Mouse (Mus musculus) limb, embryonic 14.5 days (tissue): Measurements from ENCODE around the gene Snrpa. TPM values are rescaled to one million over a fixed set of nuclear protein-coding genes. Genes with fewer than 3 reads are reported as not detected.

ENCODE experiments used
- ATAC-seq: fragments of 200-750 bp; cut with Nextera tagmentation; 2 replicates; pipeline ENCODE4 v1.8.0; 2017; ENCODE audit warnings: low read depth, moderate number of reproducible peaks, moderate TSS enrichment; ENCODE audit not compliant: low FRiP score
- DNase-seq: peaks from one replicate; pipeline ENCODE4 v3.0.0-alpha.2; 2015; ENCODE audit warnings: low spot score
- H3K27ac ChIP-seq: fragments of 300-500 bp; sonication (generic); replicated peaks from 2 replicates; pipeline ENCODE4 v1.5.1; 2014; ENCODE audit warnings: low read depth, mild to moderate bottlenecking, low read length, moderate library complexity, mixed read lengths
- H3K27me3 ChIP-seq: fragments of 300-500 bp; sonication (generic); 2 replicates; pipeline ENCODE4 v1.6.1; 2014; ENCODE audit warnings: low read length, mixed read lengths; ENCODE audit not compliant: control insufficient read depth, insufficient read depth
- H3K36me3 ChIP-seq: fragments of 300-500 bp; sonication (generic); 2 replicates; pipeline ENCODE4 v1.6.1; 2014; ENCODE audit warnings: mild to moderate bottlenecking, low read length, moderate library complexity, mixed read lengths; ENCODE audit not compliant: control insufficient read depth, insufficient read depth
- H3K4me1 ChIP-seq: fragments of 300-500 bp; sonication (generic); 2 replicates; pipeline ENCODE4 v1.6.1; 2014; ENCODE audit warnings: antibody characterized with exemption, low read length, mixed read lengths; ENCODE audit not compliant: control insufficient read depth, insufficient read depth
- H3K4me2 ChIP-seq: fragments of 300-500 bp; sonication (generic); replicated peaks from 2 replicates; pipeline ENCODE4 v1.6.1; 2014; ENCODE audit warnings: low read depth, mild to moderate bottlenecking, low read length, moderate library complexity; ENCODE audit not compliant: severe bottlenecking
- H3K4me3 ChIP-seq: fragments of 300-500 bp; sonication (generic); replicated peaks from 2 replicates; pipeline ENCODE4 v1.5.1; 2014; ENCODE audit warnings: low read length
- H3K9ac ChIP-seq: fragments of 300-500 bp; sonication (generic); 2 replicates; pipeline ENCODE4 v1.6.1; 2014; ENCODE audit warnings: mild to moderate bottlenecking, low read depth, low read length, moderate library complexity; ENCODE audit not compliant: severe bottlenecking
- H3K9me3 ChIP-seq: fragments of 300-500 bp; sonication (generic); 2 replicates; pipeline ENCODE4 v1.6.1; 2016; ENCODE audit warnings: low read length; ENCODE audit not compliant: control insufficient read depth
- POLR2A ChIP-seq: fragments of 200-500 bp; IDR thresholded peaks from 2 replicates; pipeline ENCODE4 v1.8.0; 2012; ENCODE audit warnings: inconsistent platforms, mild to moderate bottlenecking, moderate library complexity, borderline replicate concordance; ENCODE audit not compliant: insufficient read depth, insufficient read length; ENCODE audit errors: extremely low read depth
- WGBS: fragments of 180-500 bp; shearing (Covaris S2); extraction: QIAGEN DNeasy Blood & Tissue Kit; methylation state at CpG from one replicate; pipeline ENCODE4 v1.1.7; 2014; 5-methylcytosine and 5-hydroxymethylcytosine counted together
- polyA plus RNA-seq, 2 experiments: library from polyadenylated mRNA; depleted of rRNA in 1 of 2; stranded (reverse) in 1 of 2; unstranded in 1 of 2; fragments of >200 nt; fragmentation: Nextera tagmentation in 1 of 2; extraction: Ambion mirVana in 1 of 2; gene quantifications; 2 replicates each; pipeline versions ENCODE4 v1.2.1 to v1.2.3; 2012 to 2014

Snrpa gene
- polyA plus RNA-seq, 2 experiments, result 250 to 386 TPM

GRCm38 (mm10) chr7:27222538-27222937 lies 26.5 kb upstream of the Snrpa start:
- Histone ChIP-seq H3K36me3 (peaks cover 25% of the 10 kb centered on the region), H3K27ac (no peak overlapping the region), H3K27me3 (no peaks in the 10 kb centered on the region), H3K4me3 (no peak overlapping the region), H3K4me2 (no peak overlapping the region), H3K9ac (no peak overlapping the region), H3K9me3 (no peaks in the 10 kb centered on the region), H3K4me1 (peaks cover 29% of the 10 kb centered on the region)
- no peak for DNase-seq
- TF ChIP-seq POLR2A, result no peak
- 73% methylated on average over 1 of the region's 1 CpGs for WGBS
- ATAC-seq, result no peak

DNA sequence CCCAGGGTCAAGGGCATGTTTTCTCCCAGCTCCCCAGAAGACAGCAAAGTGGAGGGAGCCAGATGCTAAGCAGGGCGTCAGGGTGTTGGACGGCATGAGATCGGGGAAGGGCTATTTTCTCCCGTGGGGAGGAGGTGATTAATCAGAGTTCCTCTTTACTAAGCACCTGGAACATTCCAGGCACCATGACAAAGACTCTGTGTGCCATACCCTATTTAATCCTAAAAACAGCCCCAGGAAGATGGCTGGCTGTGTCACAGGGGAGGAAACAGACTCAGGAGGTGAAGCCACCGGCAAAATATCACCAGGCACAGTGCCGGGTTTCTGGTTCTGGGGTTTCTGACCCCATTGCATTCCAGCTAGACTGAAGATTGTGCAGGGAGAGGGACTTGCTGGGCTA lies 25.9 kb upstream of the Snrpa start:
- Histone ChIP-seq H3K9me3 (no peaks in the 10 kb centered on the region), H3K27me3 (no peaks in the 10 kb centered on the region), H3K4me3 (no peak overlapping the region), H3K4me2 (no peak overlapping the region), H3K9ac (no peak overlapping the region), H3K27ac (no peak overlapping the region), H3K4me1 (peaks cover 25% of the 10 kb centered on the region), H3K36me3 (peaks cover 27% of the 10 kb centered on the region)
- TF ChIP-seq POLR2A, result no peak
- no peak for ATAC-seq
- WGBS, result 73% methylated on average over 6 of the region's 6 CpGs
- DNase-seq, result no peak

- Histone ChIP-seq H3K27me3 (no peaks in the 10 kb centered on the region), H3K27ac (no peak overlapping the region), H3K9ac (no peak overlapping the region), H3K9me3 (no peaks in the 10 kb centered on the region), H3K4me3 (no peak overlapping the region), H3K36me3 (peaks cover 46% of the 10 kb centered on the region), H3K4me2 (no peak overlapping the region), H3K4me1 (peaks cover 5% of the 10 kb centered on the region)
- DNase-seq, result no peak
- no peak for TF ChIP-seq POLR2A
- ATAC-seq, result no peak
- WGBS, result 78% methylated on average over 11 of the region's 11 CpGs
Observed at GRCm38 (mm10) chr7:27219937-27220336, 23.9 kb upstream of the Snrpa start.

DNA sequence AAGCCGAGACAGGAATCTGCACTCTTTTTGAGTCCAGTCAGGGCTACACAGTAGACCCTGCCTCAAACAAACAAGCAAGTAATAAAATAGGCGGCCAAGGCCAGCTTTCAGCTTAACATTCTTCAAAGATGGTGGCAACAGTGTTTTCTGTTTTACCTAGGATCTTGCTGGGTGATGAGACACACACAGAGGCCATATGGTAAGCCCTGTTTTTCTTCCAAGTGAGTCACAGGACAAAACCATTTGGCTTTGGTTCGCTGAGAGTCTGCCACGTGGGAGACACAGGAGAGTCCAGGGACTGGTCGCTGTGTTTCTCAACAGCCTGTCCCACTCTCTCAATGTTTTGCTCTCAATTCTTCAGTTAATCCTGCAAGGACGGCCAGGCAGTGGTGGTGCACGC lies 22.5 kb upstream of the Snrpa start:
- Histone ChIP-seq H3K9me3 (no peaks in the 10 kb centered on the region), H3K27me3 (no peaks in the 10 kb centered on the region), H3K4me2 (no peak overlapping the region), H3K27ac (no peak overlapping the region), H3K36me3 (peaks cover 56% of the 10 kb centered on the region), H3K9ac (no peak overlapping the region), H3K4me3 (no peak overlapping the region), H3K4me1 (no peaks in the 10 kb centered on the region)
- TF ChIP-seq POLR2A, result no peak
- DNase-seq (no peak), ATAC-seq (no peak)
- WGBS, result 80% methylated on average over 7 of the region's 7 CpGs

DNA sequence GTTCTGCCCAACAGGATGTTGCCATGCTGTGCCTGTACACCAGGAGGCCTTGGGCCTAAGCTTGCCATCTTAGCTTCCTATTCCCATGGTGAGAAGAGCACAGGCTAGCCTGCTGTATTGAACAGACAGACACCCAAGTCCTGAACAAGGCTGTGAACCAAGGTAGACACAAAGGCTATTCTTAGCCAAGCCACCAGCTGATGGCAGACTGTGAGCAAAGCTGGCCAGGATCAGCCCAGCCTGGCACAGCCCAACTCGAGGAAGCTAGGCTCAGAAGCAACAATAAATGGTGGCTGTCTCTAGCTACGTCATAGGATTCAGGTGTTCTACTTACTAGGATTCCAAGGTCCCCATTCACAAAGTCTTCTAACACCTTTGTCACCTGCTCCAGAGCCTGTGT lies 16.6 kb upstream of the Snrpa start:
- Histone ChIP-seq H3K9ac (no peak overlapping the region), H3K27ac (no peak overlapping the region), H3K36me3 (peaks cover 91% of the 10 kb centered on the region), H3K4me2 (no peak overlapping the region), H3K4me1 (no peaks in the 10 kb centered on the region), H3K9me3 (no peaks in the 10 kb centered on the region), H3K4me3 (no peak overlapping the region), H3K27me3 (no peaks in the 10 kb centered on the region)
- no peak for DNase-seq
- TF ChIP-seq POLR2A, result no peak
- 89% methylated on average over 2 of the region's 2 CpGs for WGBS
- ATAC-seq, result no peak
